ENCODE assay signal across 14 mouse cellular contexts in genomic region chr4:140154484-140154883, GRCm38 (mm10).
DNase-seq lines count a peak whose midpoint lies in the region; ATAC-seq and TF ChIP-seq lines count a peak whose summit lies in the region.
"Had no signal": no experiment of that assay in that cellular context is flagged by ENCODE, and none has a peak within 500 bp of the region (broad histone marks: within the 10 kb centered on the region; RNA-seq: fewer than 3 reads in every experiment).

No protein-coding gene starts in this region.

- H3K4me1 ChIP-seq in hindbrain, embryonic 10.5 days (replicated peaks), result peaks cover 23% of the 10 kb centered on the region
- H3K4me1 ChIP-seq in midbrain, embryonic 14.5 days (ENCODE audit: control insufficient read depth, insufficient read depth, low read length), result peaks cover 23% of the 10 kb centered on the region
- H3K4me1 ChIP-seq: liver, embryonic 13.5 days had no signal

- no peaks in the 10 kb centered on the region for H3K9me3 ChIP-seq in hindbrain, embryonic 10.5 days
- no peaks in the 10 kb centered on the region for H3K9me3 ChIP-seq in midbrain, embryonic 14.5 days (ENCODE audit: control insufficient read depth, low read length)
- H3K9me3 ChIP-seq: liver, embryonic 13.5 days had no signal

- TF ChIP-seq POLR2A in brain, embryonic 14.5 days (IDR thresholded peaks at IDR 0.05; ENCODE audit: borderline replicate concordance, extremely low read depth, insufficient read depth, insufficient read length, poor library complexity, severe bottlenecking), result no peak

- H3K27ac ChIP-seq in hindbrain, embryonic 10.5 days, result peak overlapping the region; percentile 79
- peak overlapping the region; percentile 73 for H3K27ac ChIP-seq in midbrain, embryonic 14.5 days (replicated peaks; ENCODE audit: low read depth, low read length)
- H3K27ac ChIP-seq: liver, embryonic 13.5 days; macrophage had no signal

- TF ChIP-seq CTCF in brain, embryonic 14.5 days (IDR thresholded peaks at IDR 0.05; ENCODE audit: borderline replicate concordance, extremely low read depth, insufficient read depth, insufficient read length), result no peak

- 27% methylated on average over 5 of the region's 5 CpGs for WGBS in hindbrain, embryonic 10.5 days
- WGBS in midbrain, embryonic 14.5 days, result 12% methylated on average over 5 of the region's 5 CpGs

- H3K36me3 ChIP-seq in hindbrain, embryonic 10.5 days, result no peaks in the 10 kb centered on the region
- H3K36me3 ChIP-seq in midbrain, embryonic 14.5 days (ENCODE audit: control insufficient read depth, insufficient read depth, low read length), result no peaks in the 10 kb centered on the region
- H3K36me3 ChIP-seq: G1E; liver, embryonic 13.5 days had no signal

- ATAC-seq in midbrain, embryonic 14.5 days (ENCODE audit: low FRiP score, low TSS enrichment), result peak; percentile 40; the same call in 1 of the 2 replicates
- ATAC-seq in activated CD4-positive, CD25-positive, alpha-beta regulatory T cell, adult 4 months, result no peak
- ATAC-seq: inflammation-experienced regulatory T-cells, adult 6 months had no signal

- DNase-seq in embryo, embryonic 10.5 days (ENCODE audit: low spot score), result peak; percentile 54
- no peak for DNase-seq in embryo, embryonic 9.5 days (ENCODE audit: extremely low spot score)
- DNase-seq in brain, embryonic 14.5 days (ENCODE audit: low read depth), result peak; percentile 87
- DNase-seq in hindbrain, embryonic 10.5 days (ENCODE audit: low spot score), result peak; percentile 35
- DNase-seq in midbrain, embryonic 14.5 days, result peak; percentile 58
- DNase-seq in thymus, postnatal 0 days (ENCODE audit: low spot score), result no peak
- DNase-seq in adrenal gland, postnatal 4 days (ENCODE audit: low spot score in 2 of 2), result no peak
- DNase-seq: liver, embryonic 13.5 days; thymus, postnatal 14 days had no signal

- no peak overlapping the region for H3K4me3 ChIP-seq in hindbrain, embryonic 10.5 days
- no peak overlapping the region for H3K4me3 ChIP-seq in midbrain, embryonic 14.5 days (replicated peaks; ENCODE audit: low read depth, low read length)
- H3K4me3 ChIP-seq: liver, embryonic 13.5 days had no signal

- no peak overlapping the region for H3K4me2 ChIP-seq in midbrain, embryonic 14.5 days (ENCODE audit: low read length)
- H3K4me2 ChIP-seq: heart, embryonic 11.5 days; liver, embryonic 13.5 days had no signal

- H3K9ac ChIP-seq in midbrain, embryonic 14.5 days (replicated peaks; ENCODE audit: low read length), result no peak overlapping the region
- H3K9ac ChIP-seq: liver, embryonic 13.5 days had no signal

- peaks cover 4% of the 10 kb centered on the region for H3K27me3 ChIP-seq in hindbrain, embryonic 10.5 days (ENCODE audit: insufficient read depth, poor library complexity, severe bottlenecking)
- no peaks in the 10 kb centered on the region for H3K27me3 ChIP-seq in midbrain, embryonic 14.5 days (ENCODE audit: control insufficient read depth, insufficient read depth, low read length)
- H3K27me3 ChIP-seq: liver, embryonic 13.5 days had no signal

Comparison
In these comparisons a context has a peak if more than half of its experiments do, and no peak if none do; other contexts are left out.
1. DNase-seq: peak in embryo, embryonic 10.5 days (single experiment), brain, embryonic 14.5 days (single experiment), hindbrain, embryonic 10.5 days (single experiment) and midbrain, embryonic 14.5 days (single experiment); none in embryo, embryonic 9.5 days (single experiment), thymus, postnatal 0 days (single experiment) and adrenal gland, postnatal 4 days (0 of 2).